In genomic region chr7:142285130-142285835, GRCm38 (mm10) we compare ENCODE assay signal across 9 mouse cellular contexts. TPM values are rescaled to one million over a fixed set of nuclear protein-coding genes. Genes with fewer than 3 reads are reported as not detected.
DNase-seq lines count a peak whose midpoint lies in the region; ATAC-seq lines count a peak whose summit lies in the region.
"Had no signal": no experiment of that assay in that cellular context is flagged by ENCODE, and none has a peak within 500 bp of the region (broad histone marks: within the 10 kb centered on the region; RNA-seq: fewer than 3 reads in every experiment).

No protein-coding gene starts in this region.

- ATAC-seq in forebrain, embryonic 14.5 days = peak; percentile 72
- ATAC-seq in hindbrain, embryonic 15.5 days (ENCODE audit: low FRiP score, low read depth) = peak; percentile 83
- peak; percentile 51 for ATAC-seq in megakaryocyte-erythroid progenitor cell, adult 5-6 weeks (replicated peaks; ENCODE audit: low FRiP score, low TSS enrichment, poor library complexity, severe bottlenecking)
- ATAC-seq in stomach, embryonic 15.5 days (ENCODE audit: insufficient read depth, low FRiP score, low read depth) = no peak

- peak overlapping the region; percentile 83 for H3K4me2 ChIP-seq in forebrain, embryonic 14.5 days (ENCODE audit: low read length)
- peak overlapping the region; percentile 97 for H3K4me2 ChIP-seq in hindbrain, embryonic 15.5 days
- H3K4me2 ChIP-seq in stomach, embryonic 15.5 days = peak overlapping the region; percentile 74

- H3K27me3 ChIP-seq in forebrain, embryonic 14.5 days (replicated peaks; ENCODE audit: control insufficient read depth, insufficient read depth, low read length) = no peaks in the 10 kb centered on the region
- peaks cover 16% of the 10 kb centered on the region for H3K27me3 ChIP-seq in hindbrain, embryonic 15.5 days
- H3K27me3 ChIP-seq in stomach, embryonic 15.5 days (replicated peaks) = no peaks in the 10 kb centered on the region

- DNase-seq in MN1 (ENCODE audit: low spot score) = peak; percentile 77
- DNase-seq in forebrain, embryonic 14.5 days (ENCODE audit: low spot score) = peak; percentile 63
- DNase-seq in left cerebral cortex, postnatal 10 days (ENCODE audit: extremely low spot score in 1 of 2, low spot score in 2 of 2) = peak; percentile 20 to 45
- no peak for DNase-seq in yolk sac, embryonic 10.5 days (ENCODE audit: low spot score)

- H3K9ac ChIP-seq in forebrain, embryonic 14.5 days (ENCODE audit: low read length) = peak overlapping the region; percentile 4; the same call in 1 of the 2 replicates
- H3K9ac ChIP-seq in hindbrain, embryonic 15.5 days = peak overlapping the region; percentile 58
- no peak overlapping the region; the same call in 1 of the 2 replicates for H3K9ac ChIP-seq in stomach, embryonic 15.5 days

- intact Hi-C loops in left cerebral cortex, postnatal 10 days (cut with DNase I) = no loop called here

- H3K27ac ChIP-seq in brown adipose tissue, adult 24 weeks (replicated peaks; ENCODE audit: low read depth, low read length) = no peak overlapping the region
- H3K27ac ChIP-seq in forebrain, embryonic 14.5 days (ENCODE audit: low read depth, low read length) = no peak overlapping the region
- H3K27ac ChIP-seq in hindbrain, embryonic 15.5 days (replicated peaks) = peak overlapping the region; percentile 79
- H3K27ac ChIP-seq in stomach, embryonic 15.5 days = no peak overlapping the region

- H3K36me3 ChIP-seq in forebrain, embryonic 14.5 days (ENCODE audit: control insufficient read depth, insufficient read depth, low read length) = no peaks in the 10 kb centered on the region
- no peaks in the 10 kb centered on the region for H3K36me3 ChIP-seq in hindbrain, embryonic 15.5 days
- H3K36me3 ChIP-seq in stomach, embryonic 15.5 days = no peaks in the 10 kb centered on the region

- H3K4me3 ChIP-seq in brown adipose tissue, adult 24 weeks (ENCODE audit: insufficient read depth, low read depth, low read length) = peak overlapping the region; percentile 11; the same call in 1 of the 2 replicates
- H3K4me3 ChIP-seq in forebrain, embryonic 14.5 days (ENCODE audit: low read depth, low read length) = peak overlapping the region; percentile 47
- peak overlapping the region; percentile 59 for H3K4me3 ChIP-seq in hindbrain, embryonic 15.5 days
- peak overlapping the region; percentile 59 for H3K4me3 ChIP-seq in stomach, embryonic 15.5 days (replicated peaks)

- H3K4me1 ChIP-seq in brown adipose tissue, adult 24 weeks (ENCODE audit: control insufficient read depth, insufficient read depth, insufficient read length, low read length) = no peaks in the 10 kb centered on the region
- H3K4me1 ChIP-seq in forebrain, embryonic 14.5 days (ENCODE audit: control insufficient read depth, insufficient read depth, low read length) = peaks cover 3% of the 10 kb centered on the region; the same call in 1 of the 2 replicates
- H3K4me1 ChIP-seq in hindbrain, embryonic 15.5 days (replicated peaks) = peaks cover 19% of the 10 kb centered on the region
- H3K4me1 ChIP-seq in stomach, embryonic 15.5 days = 0 out of 2 replicates have a peak, but pooled peaks cover 7% of the 10 kb centered on the region

- H3K9me3 ChIP-seq in forebrain, embryonic 14.5 days (replicated peaks; ENCODE audit: control insufficient read depth, low read length) = no peaks in the 10 kb centered on the region
- H3K9me3 ChIP-seq in hindbrain, embryonic 15.5 days = no peaks in the 10 kb centered on the region
- no peaks in the 10 kb centered on the region for H3K9me3 ChIP-seq in stomach, embryonic 15.5 days

- 19% methylated on average over 23 of the region's 23 CpGs for WGBS in forebrain, embryonic 14.5 days
- 26% methylated on average over 23 of the region's 23 CpGs for WGBS in hindbrain, embryonic 15.5 days
- WGBS in stomach, embryonic 15.5 days = 19% methylated on average over 23 of the region's 23 CpGs

RNA-seq across cellular contexts. Expression of gene Gm4559, which starts 11.1 kb away (rescaled TPM):
- polyA plus RNA-seq in brown adipose tissue, adult 24 weeks (2012; ENCODE audit: insufficient read depth, insufficient read length, missing spikeins) = not detected in 2 replicates
- not detected in 2 replicates for polyA plus RNA-seq in forebrain, embryonic 14.5 days (2014; fragmentation: Nextera tagmentation; extraction: Ambion mirVana)
- polyA plus RNA-seq in hindbrain, embryonic 15.5 days (2015; fragmentation: Nextera tagmentation; extraction: Ambion mirVana) = not detected in 2 replicates
- total RNA-seq in left cerebral cortex, postnatal 10 days (2021) = not detected
- not detected in 2 replicates for total RNA-seq in megakaryocyte-erythroid progenitor cell, adult 5-6 weeks (2014; fragmentation: Nextera tagmentation)
- total RNA-seq in megakaryocyte-erythroid progenitor cell, adult 5-6 weeks (2017) = not detected in 2 replicates
- not detected in 2 replicates for polyA plus RNA-seq in stomach, embryonic 15.5 days (2015; fragmentation: Nextera tagmentation; extraction: Ambion mirVana)
- total RNA-seq: adrenal gland, postnatal 4 days had no signal

RNA-seq across cellular contexts. Expression of gene Krtap5-1, which starts 11.6 kb away (rescaled TPM):
- polyA plus RNA-seq in brown adipose tissue, adult 24 weeks (2012; ENCODE audit: insufficient read depth, insufficient read length, missing spikeins) = not detected in 2 replicates
- not detected in 2 replicates for polyA plus RNA-seq in forebrain, embryonic 14.5 days (2014; fragmentation: Nextera tagmentation; extraction: Ambion mirVana)
- not detected in 2 replicates for polyA plus RNA-seq in hindbrain, embryonic 15.5 days (2015; fragmentation: Nextera tagmentation; extraction: Ambion mirVana)
- total RNA-seq in left cerebral cortex, postnatal 10 days (2021) = not detected
- not detected in 2 replicates for total RNA-seq in megakaryocyte-erythroid progenitor cell, adult 5-6 weeks (2014; fragmentation: Nextera tagmentation)
- total RNA-seq in megakaryocyte-erythroid progenitor cell, adult 5-6 weeks (2017) = not detected in 2 replicates
- not detected in 2 replicates for polyA plus RNA-seq in stomach, embryonic 15.5 days (2015; fragmentation: Nextera tagmentation; extraction: Ambion mirVana)
- total RNA-seq: adrenal gland, postnatal 4 days had no signal

RNA-seq across cellular contexts. Expression of gene Krtap5-4, which starts 18.1 kb away (rescaled TPM):
- polyA plus RNA-seq in brown adipose tissue, adult 24 weeks (2012; ENCODE audit: insufficient read depth, insufficient read length, missing spikeins) = not detected in 2 replicates
- not detected in 2 replicates for polyA plus RNA-seq in forebrain, embryonic 14.5 days (2014; fragmentation: Nextera tagmentation; extraction: Ambion mirVana)
- polyA plus RNA-seq in hindbrain, embryonic 15.5 days (2015; fragmentation: Nextera tagmentation; extraction: Ambion mirVana) = not detected in 2 replicates
- total RNA-seq in left cerebral cortex, postnatal 10 days (2021) = not detected
- total RNA-seq in megakaryocyte-erythroid progenitor cell, adult 5-6 weeks (2014; fragmentation: Nextera tagmentation) = not detected in 2 replicates
- not detected in 2 replicates for total RNA-seq in megakaryocyte-erythroid progenitor cell, adult 5-6 weeks (2017)
- polyA plus RNA-seq in stomach, embryonic 15.5 days (2015; fragmentation: Nextera tagmentation; extraction: Ambion mirVana) = not detected in 2 replicates
- total RNA-seq: adrenal gland, postnatal 4 days had no signal

RNA-seq across cellular contexts. Expression of gene Gm2431, which starts 27.1 kb away (rescaled TPM):
- not detected in 2 replicates for polyA plus RNA-seq in brown adipose tissue, adult 24 weeks (2012; ENCODE audit: insufficient read depth, insufficient read length, missing spikeins)
- not detected in 2 replicates for polyA plus RNA-seq in forebrain, embryonic 14.5 days (2014; fragmentation: Nextera tagmentation; extraction: Ambion mirVana)
- polyA plus RNA-seq in hindbrain, embryonic 15.5 days (2015; fragmentation: Nextera tagmentation; extraction: Ambion mirVana) = not detected in 2 replicates
- total RNA-seq in left cerebral cortex, postnatal 10 days (2021) = not detected
- not detected in 2 replicates for total RNA-seq in megakaryocyte-erythroid progenitor cell, adult 5-6 weeks (2014; fragmentation: Nextera tagmentation)
- not detected in 2 replicates for total RNA-seq in megakaryocyte-erythroid progenitor cell, adult 5-6 weeks (2017)
- not detected in 2 replicates for polyA plus RNA-seq in stomach, embryonic 15.5 days (2015; fragmentation: Nextera tagmentation; extraction: Ambion mirVana)
- total RNA-seq: adrenal gland, postnatal 4 days had no signal

RNA-seq across cellular contexts. Expression of gene Gm40460, which starts 44.4 kb away (rescaled TPM):
- polyA plus RNA-seq in brown adipose tissue, adult 24 weeks (2012; ENCODE audit: insufficient read depth, insufficient read length, missing spikeins) = not detected in 2 replicates
- polyA plus RNA-seq in forebrain, embryonic 14.5 days (2014; fragmentation: Nextera tagmentation; extraction: Ambion mirVana) = not detected in 2 replicates
- not detected in 2 replicates for polyA plus RNA-seq in hindbrain, embryonic 15.5 days (2015; fragmentation: Nextera tagmentation; extraction: Ambion mirVana)
- not detected for total RNA-seq in left cerebral cortex, postnatal 10 days (2021)
- not detected in 2 replicates for total RNA-seq in megakaryocyte-erythroid progenitor cell, adult 5-6 weeks (2014; fragmentation: Nextera tagmentation)
- not detected in 2 replicates for total RNA-seq in megakaryocyte-erythroid progenitor cell, adult 5-6 weeks (2017)
- not detected in 2 replicates for polyA plus RNA-seq in stomach, embryonic 15.5 days (2015; fragmentation: Nextera tagmentation; extraction: Ambion mirVana)
- total RNA-seq: adrenal gland, postnatal 4 days had no signal
